Mouse (Mus musculus): Measurements from ENCODE around the gene Lce3b. TPM values are rescaled to one million over a fixed set of nuclear protein-coding genes. Genes with fewer than 3 reads are reported as not detected.

Lce3b gene
- total RNA-seq (2014; fragmentation: Nextera tagmentation) = not detected in 2 replicates
- not detected in 2 replicates for total RNA-seq (2017)
- not detected in 2 replicates for polyA plus RNA-seq (2012)

- Histone ChIP-seq H3K4me1 (ENCODE audit: insufficient read depth, low read depth, low read length) (no peaks in the 10 kb centered on the region), H3K36me3 (replicated peaks) (no peaks in the 10 kb centered on the region), H3K27me3 (ENCODE audit: insufficient read depth, low read length) (no peaks in the 10 kb centered on the region), H3K9me3 (replicated peaks) (0 out of 2 replicates have a peak, but pooled peaks cover 3% of the 10 kb centered on the region), H3K4me3 (ENCODE audit: low read depth, low read length) (no peak within 1 kb of the TSS)
- no peak for ATAC-seq (ENCODE audit: extremely low read depth, insufficient number of reproducible peaks, low FRiP score, poor library complexity, severe bottlenecking)
- TF ChIP-seq GATA1 (IDR thresholded peaks at IDR 0.05; ENCODE audit: borderline replicate concordance, low read length) (no peak), TAL1 (conservative IDR thresholded peaks at IDR 0.05; ENCODE audit: low read depth, low read length) (no peak), CTCF (IDR thresholded peaks at IDR 0.05; ENCODE audit: low read depth, low read length) (no peak), POLR2AphosphoS5 (IDR thresholded peaks at IDR 0.05; ENCODE audit: insufficient replicate concordance, low read depth, low read length) (no peak), GATA2 (IDR thresholded peaks at IDR 0.05; ENCODE audit: borderline replicate concordance, low read depth, low read length) (no peak)
- no peak for DNase-seq (ENCODE audit: low spot score)
Measured at GRCm38 (mm10) chr3:92932679-92933078, at the start of gene Lce3b. TSS of gene Lce3b (plus strand) at chr3:92932979.

GRCm38 (mm10) chr3:92894063-92894462 is 38.7 kb upstream of the Lce3b start:
- Histone ChIP-seq H3K4me3 (ENCODE audit: low read depth, low read length) (no peak overlapping the region), H3K36me3 (replicated peaks) (no peaks in the 10 kb centered on the region), H3K9me3 (replicated peaks) (peaks cover 2% of the 10 kb centered on the region; the same call in 1 of the 2 replicates), H3K27me3 (ENCODE audit: insufficient read depth, low read length) (no peaks in the 10 kb centered on the region), H3K4me1 (ENCODE audit: insufficient read depth, low read depth, low read length) (no peaks in the 10 kb centered on the region)
- no peak for DNase-seq (ENCODE audit: low spot score)
- no peak for ATAC-seq (ENCODE audit: extremely low read depth, insufficient number of reproducible peaks, low FRiP score, poor library complexity, severe bottlenecking)
- TF ChIP-seq POLR2AphosphoS5 (IDR thresholded peaks at IDR 0.05; ENCODE audit: insufficient replicate concordance, low read depth, low read length) (no peak), GATA1 (IDR thresholded peaks at IDR 0.05; ENCODE audit: borderline replicate concordance, low read length) (no peak), TAL1 (conservative IDR thresholded peaks at IDR 0.05; ENCODE audit: low read depth, low read length) (no peak), CTCF (IDR thresholded peaks at IDR 0.05; ENCODE audit: low read depth, low read length) (no peak)

- TF ChIP-seq CTCF (IDR thresholded peaks at IDR 0.05; ENCODE audit: low read depth, low read length) = no peak
- TF ChIP-seq POLR2AphosphoS5 (IDR thresholded peaks at IDR 0.05; ENCODE audit: insufficient replicate concordance, low read depth, low read length) = no peak
- no peak for TF ChIP-seq GATA2 (IDR thresholded peaks at IDR 0.05; ENCODE audit: borderline replicate concordance, low read depth, low read length)
- no peak for TF ChIP-seq GATA1 (IDR thresholded peaks at IDR 0.05; ENCODE audit: borderline replicate concordance, low read length)
- TF ChIP-seq TAL1 (conservative IDR thresholded peaks at IDR 0.05; ENCODE audit: low read depth, low read length) = no peak
- ATAC-seq (ENCODE audit: extremely low read depth, insufficient number of reproducible peaks, low FRiP score, poor library complexity, severe bottlenecking) = no peak
- no peaks in the 10 kb centered on the region for H3K27me3 ChIP-seq (ENCODE audit: insufficient read depth, low read length)
- H3K36me3 ChIP-seq (replicated peaks) = no peaks in the 10 kb centered on the region
- DNase-seq (ENCODE audit: low spot score) = no peak
- H3K9me3 ChIP-seq (replicated peaks) = peaks cover 2% of the 10 kb centered on the region; the same call in 1 of the 2 replicates
- H3K4me1 ChIP-seq (ENCODE audit: insufficient read depth, low read depth, low read length) = no peaks in the 10 kb centered on the region
- no peak overlapping the region for H3K4me3 ChIP-seq (ENCODE audit: low read depth, low read length)
Measured at GRCm38 (mm10) chr3:92894489-92894888, 38.3 kb upstream of the Lce3b start.

DNA sequence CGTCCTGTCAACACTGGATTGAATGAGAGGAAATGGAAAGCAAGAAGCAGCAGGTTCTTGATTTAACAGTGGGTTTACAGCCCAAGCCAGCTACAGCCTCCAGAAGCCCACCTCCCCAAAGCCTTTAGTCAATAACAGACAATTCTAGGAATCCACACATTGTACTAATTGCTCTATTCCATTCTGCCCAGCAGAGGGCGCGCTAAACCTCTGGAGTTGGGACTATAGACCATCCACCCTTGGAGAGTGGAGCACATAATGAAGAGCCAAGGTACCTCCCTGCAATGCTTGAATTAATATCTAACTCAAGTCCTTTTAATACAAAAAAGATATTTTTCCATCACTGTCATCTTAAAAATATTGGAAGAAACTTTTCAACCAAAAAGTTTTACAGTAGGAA is 29.8 kb upstream of the Lce3b start:
- Histone ChIP-seq H3K9me3 (replicated peaks) (no peaks in the 10 kb centered on the region), H3K4me3 (ENCODE audit: low read depth, low read length) (no peak overlapping the region), H3K36me3 (replicated peaks) (no peaks in the 10 kb centered on the region), H3K27me3 (ENCODE audit: insufficient read depth, low read length) (no peaks in the 10 kb centered on the region), H3K4me1 (ENCODE audit: insufficient read depth, low read depth, low read length) (no peaks in the 10 kb centered on the region)
- TF ChIP-seq TAL1 (conservative IDR thresholded peaks at IDR 0.05; ENCODE audit: low read depth, low read length) (no peak), GATA1 (IDR thresholded peaks at IDR 0.05; ENCODE audit: borderline replicate concordance, low read length) (no peak), GATA2 (IDR thresholded peaks at IDR 0.05; ENCODE audit: borderline replicate concordance, low read depth, low read length) (no peak), POLR2AphosphoS5 (IDR thresholded peaks at IDR 0.05; ENCODE audit: insufficient replicate concordance, low read depth, low read length) (no peak), CTCF (IDR thresholded peaks at IDR 0.05; ENCODE audit: low read depth, low read length) (no peak)
- ATAC-seq (ENCODE audit: extremely low read depth, insufficient number of reproducible peaks, low FRiP score, poor library complexity, severe bottlenecking) = no peak; the same call in 1 of the 2 replicates
- DNase-seq (ENCODE audit: low spot score) = no peak

DNA sequence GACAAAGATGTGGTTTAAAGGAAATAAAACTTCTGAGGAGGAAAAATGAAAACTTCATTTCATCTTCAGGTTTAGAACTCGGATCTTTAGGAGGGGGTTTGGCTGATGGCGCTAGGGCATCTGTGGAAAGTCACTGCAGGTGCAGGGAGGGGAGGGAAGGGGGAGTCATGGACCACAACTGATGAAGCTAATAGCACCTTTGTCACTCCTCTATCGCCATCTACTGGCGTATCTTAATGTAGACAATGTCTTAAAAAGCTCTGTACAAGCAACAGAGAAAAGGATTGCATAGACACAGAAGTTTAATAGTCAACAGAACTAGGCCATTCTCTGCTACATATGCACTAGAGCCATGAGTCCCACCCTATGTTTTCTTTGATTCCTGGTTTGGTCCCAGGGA is 29.1 kb upstream of the Lce3b start:
- Histone ChIP-seq H3K36me3 (replicated peaks) (no peaks in the 10 kb centered on the region), H3K4me3 (ENCODE audit: low read depth, low read length) (no peak overlapping the region), H3K9me3 (replicated peaks) (no peaks in the 10 kb centered on the region), H3K4me1 (ENCODE audit: insufficient read depth, low read depth, low read length) (no peaks in the 10 kb centered on the region), H3K27me3 (ENCODE audit: insufficient read depth, low read length) (no peaks in the 10 kb centered on the region)
- ATAC-seq (ENCODE audit: extremely low read depth, insufficient number of reproducible peaks, low FRiP score, poor library complexity, severe bottlenecking) (no peak), DNase-seq (ENCODE audit: low spot score) (no peak)
- TF ChIP-seq TAL1 (conservative IDR thresholded peaks at IDR 0.05; ENCODE audit: low read depth, low read length) = no peak
- no peak for TF ChIP-seq CTCF (IDR thresholded peaks at IDR 0.05; ENCODE audit: low read depth, low read length)
- TF ChIP-seq POLR2AphosphoS5 (IDR thresholded peaks at IDR 0.05; ENCODE audit: insufficient replicate concordance, low read depth, low read length) = no peak

DNA sequence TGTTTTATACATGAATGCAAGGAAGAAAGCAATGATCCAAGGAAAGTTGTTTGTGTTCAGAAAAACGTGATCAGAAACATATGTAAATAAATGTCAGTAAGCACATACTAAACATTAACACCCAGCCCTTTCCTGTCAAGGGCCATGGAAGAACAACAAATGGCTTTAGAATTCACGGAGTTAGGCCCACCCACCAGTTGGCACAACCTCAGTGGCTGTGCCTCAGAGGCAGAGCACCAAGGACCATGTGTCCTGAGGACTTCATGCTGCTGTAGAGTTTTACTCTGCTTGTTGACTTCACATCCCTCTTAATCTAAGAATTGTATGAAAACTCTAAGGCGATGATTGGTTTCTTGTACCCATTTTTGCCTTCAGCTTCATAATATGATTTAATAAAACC is 27.6 kb upstream of the Lce3b start:
- H3K27me3 ChIP-seq (ENCODE audit: insufficient read depth, low read length) = no peaks in the 10 kb centered on the region
- TF ChIP-seq GATA2 (IDR thresholded peaks at IDR 0.05; ENCODE audit: borderline replicate concordance, low read depth, low read length) (no peak), GATA1 (IDR thresholded peaks at IDR 0.05; ENCODE audit: borderline replicate concordance, low read length) (no peak), TAL1 (conservative IDR thresholded peaks at IDR 0.05; ENCODE audit: low read depth, low read length) (no peak), POLR2AphosphoS5 (IDR thresholded peaks at IDR 0.05; ENCODE audit: insufficient replicate concordance, low read depth, low read length) (no peak), CTCF (IDR thresholded peaks at IDR 0.05; ENCODE audit: low read depth, low read length) (no peak)
- no peak overlapping the region for H3K4me3 ChIP-seq (ENCODE audit: low read depth, low read length)
- DNase-seq (ENCODE audit: low spot score) = no peak
- no peak for ATAC-seq (ENCODE audit: extremely low read depth, insufficient number of reproducible peaks, low FRiP score, poor library complexity, severe bottlenecking)
- H3K36me3 ChIP-seq (replicated peaks) = no peaks in the 10 kb centered on the region
- H3K4me1 ChIP-seq (ENCODE audit: insufficient read depth, low read depth, low read length) = no peaks in the 10 kb centered on the region
- H3K9me3 ChIP-seq (replicated peaks) = no peaks in the 10 kb centered on the region

All from G1E (cell line).